Mouse (Mus musculus): ENCODE results near the gene Cox7a2l. TPM values are rescaled to one million over a fixed set of nuclear protein-coding genes. Genes with fewer than 3 reads are reported as not detected.

Cox7a2l gene
- polyA plus RNA-seq, 1 experiment, result 298 TPM

DNA sequence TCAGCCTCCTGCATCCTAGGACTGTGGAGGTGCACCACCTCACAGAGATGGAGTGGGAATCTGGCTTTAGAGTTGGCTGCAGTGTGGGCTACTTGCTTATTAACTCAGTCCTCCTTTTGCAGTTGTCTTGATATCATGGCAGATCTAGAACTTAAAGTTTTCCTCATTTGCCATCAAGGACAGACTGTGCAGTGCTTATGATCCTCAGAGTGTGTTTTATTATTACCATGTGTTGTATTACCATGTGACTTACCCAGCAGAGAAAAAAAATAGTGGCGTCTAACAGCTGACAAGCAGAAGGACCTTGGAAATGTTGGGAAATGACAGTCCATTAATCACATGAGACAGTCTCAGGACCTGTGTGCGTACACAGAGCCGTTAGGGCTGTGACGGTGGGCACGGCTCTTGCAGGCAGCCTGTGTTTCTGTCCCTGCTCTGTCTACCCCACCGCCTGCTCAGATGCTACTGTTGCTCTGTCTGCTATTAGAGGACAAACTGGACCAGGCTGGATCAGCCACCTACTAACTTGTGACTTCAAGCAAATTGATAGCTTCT, 50.4 kb downstream of the Cox7a2l start:
- H3K27me3 ChIP-seq (ENCODE audit: control insufficient read depth, insufficient read depth, insufficient read length), result no peaks in the 10 kb centered on the region
- TF ChIP-seq TCF3 (IDR thresholded peaks at IDR 0.05; ENCODE audit: insufficient read length, low read depth) (no peak), MYOG (IDR thresholded peaks at IDR 0.05; ENCODE audit: control insufficient read depth in 1 of 3, insufficient read depth in 1 of 3, insufficient read length in 2 of 3, low read depth in 2 of 3) (no peak), MYOD1 (IDR thresholded peaks at IDR 0.05; ENCODE audit: control insufficient read depth in 1 of 3, insufficient read length in 2 of 3, low read depth in 2 of 3) (no peak), SRF (IDR thresholded peaks at IDR 0.05; ENCODE audit: control insufficient read depth, insufficient read length, low read depth) (no peak), TCF12 (IDR thresholded peaks at IDR 0.05; ENCODE audit: insufficient read depth, poor library complexity, severe bottlenecking) (no peak), REST (IDR thresholded peaks at IDR 0.05; ENCODE audit: insufficient read depth, insufficient read length) (no peak), MAX (IDR thresholded peaks at IDR 0.05; ENCODE audit: low read depth) (no peak), CEBPB (IDR thresholded peaks at IDR 0.05; ENCODE audit: insufficient read depth, poor library complexity, severe bottlenecking) (no peak), POLR2AphosphoS2 (IDR thresholded peaks at IDR 0.05; ENCODE audit: insufficient read length, low read depth) (no peak), USF1 (IDR thresholded peaks at IDR 0.05; ENCODE audit: low read depth) (no peak), E2F4 (IDR thresholded peaks at IDR 0.05; ENCODE audit: insufficient read depth) (no peak), POLR2A (IDR thresholded peaks at IDR 0.05; ENCODE audit: insufficient read length, low read depth) (no peak)
- no peak overlapping the region for H3K4me3 ChIP-seq
- H3K36me3 ChIP-seq (ENCODE audit: control insufficient read depth, insufficient read depth), result peaks cover 19% of the 10 kb centered on the region
- H3K4me2 ChIP-seq (ENCODE audit: low read depth), result no peak overlapping the region
- H3ac ChIP-seq (ENCODE audit: control insufficient read depth, insufficient read length), result no peak overlapping the region
- H3K79me2 ChIP-seq (ENCODE audit: control insufficient read depth, insufficient read depth), result no peaks in the 10 kb centered on the region

- TF ChIP-seq SRF (IDR thresholded peaks at IDR 0.05; ENCODE audit: control insufficient read depth, insufficient read length, low read depth) (no peak), POLR2A (IDR thresholded peaks at IDR 0.05; ENCODE audit: insufficient read length, low read depth) (no peak), TCF3 (IDR thresholded peaks at IDR 0.05; ENCODE audit: insufficient read length, low read depth) (no peak), POLR2AphosphoS2 (IDR thresholded peaks at IDR 0.05; ENCODE audit: insufficient read length, low read depth) (no peak), REST (IDR thresholded peaks at IDR 0.05; ENCODE audit: insufficient read depth, insufficient read length) (no peak), MYOG (IDR thresholded peaks at IDR 0.05; ENCODE audit: control insufficient read depth in 1 of 3, insufficient read depth in 1 of 3, insufficient read length in 2 of 3, low read depth in 2 of 3) (no peak), E2F4 (IDR thresholded peaks at IDR 0.05; ENCODE audit: insufficient read depth) (no peak), MYOD1 (IDR thresholded peaks at IDR 0.05; ENCODE audit: control insufficient read depth in 1 of 3, insufficient read length in 2 of 3, low read depth in 2 of 3) (no peak), CEBPB (IDR thresholded peaks at IDR 0.05; ENCODE audit: insufficient read depth, poor library complexity, severe bottlenecking) (no peak)
- Histone ChIP-seq H3K4me2 (ENCODE audit: low read depth) (no peak overlapping the region), H3K36me3 (ENCODE audit: control insufficient read depth, insufficient read depth) (peaks cover 27% of the 10 kb centered on the region), H3K4me3 (no peak overlapping the region), H3ac (ENCODE audit: control insufficient read depth, insufficient read length) (no peak overlapping the region), H3K79me2 (ENCODE audit: control insufficient read depth, insufficient read depth) (no peaks in the 10 kb centered on the region), H3K27me3 (ENCODE audit: control insufficient read depth, insufficient read depth, insufficient read length) (no peaks in the 10 kb centered on the region)
Measured at GRCm38 (mm10) chr17:83465969-83466368, 51.2 kb downstream of the Cox7a2l start.

GRCm38 (mm10) chr17:83457271-83457670, 59.9 kb downstream of the Cox7a2l start:
- Histone ChIP-seq H3K4me2 (ENCODE audit: low read depth) (no peak overlapping the region), H3K4me3 (no peak overlapping the region), H3ac (ENCODE audit: control insufficient read depth, insufficient read length) (no peak overlapping the region), H3K36me3 (ENCODE audit: control insufficient read depth, insufficient read depth) (peaks cover 52% of the 10 kb centered on the region), H3K27me3 (ENCODE audit: control insufficient read depth, insufficient read depth, insufficient read length) (no peaks in the 10 kb centered on the region), H3K79me2 (ENCODE audit: control insufficient read depth, insufficient read depth) (no peaks in the 10 kb centered on the region)
- no peak for TF ChIP-seq POLR2A (IDR thresholded peaks at IDR 0.05; ENCODE audit: insufficient read length, low read depth)
- TF ChIP-seq SRF (IDR thresholded peaks at IDR 0.05; ENCODE audit: control insufficient read depth, insufficient read length, low read depth), result no peak
- no peak for TF ChIP-seq E2F4 (IDR thresholded peaks at IDR 0.05; ENCODE audit: insufficient read depth)
- no peak for TF ChIP-seq USF1 (IDR thresholded peaks at IDR 0.05; ENCODE audit: low read depth)
- TF ChIP-seq POLR2AphosphoS2 (IDR thresholded peaks at IDR 0.05; ENCODE audit: insufficient read length, low read depth), result no peak
- TF ChIP-seq TCF3 (IDR thresholded peaks at IDR 0.05; ENCODE audit: insufficient read length, low read depth), result no peak

DNA sequence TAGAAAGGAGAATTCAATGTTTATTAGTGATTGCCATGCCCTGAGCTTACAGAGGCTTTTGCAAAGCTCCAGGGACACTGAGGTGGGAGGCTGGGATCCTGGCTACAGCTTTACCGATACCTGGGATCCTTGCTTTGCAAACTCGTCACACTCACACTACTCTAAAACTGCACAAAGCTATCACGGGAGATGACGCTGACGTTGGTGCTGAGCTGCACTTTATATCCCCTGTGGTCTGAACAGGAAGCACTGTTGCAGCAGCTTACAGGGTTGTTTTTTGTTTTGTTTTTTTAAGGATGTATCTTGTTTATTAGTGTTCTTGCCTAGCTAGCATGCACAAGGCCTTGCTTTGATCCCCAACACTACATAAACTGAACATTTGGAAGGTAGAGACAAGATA, 63.5 kb downstream of the Cox7a2l start:
- Histone ChIP-seq H3K4me3 (no peak overlapping the region), H3K79me2 (ENCODE audit: control insufficient read depth, insufficient read depth) (no peaks in the 10 kb centered on the region), H3K27me3 (ENCODE audit: control insufficient read depth, insufficient read depth, insufficient read length) (no peaks in the 10 kb centered on the region), H3ac (ENCODE audit: control insufficient read depth, insufficient read length) (no peak overlapping the region), H3K36me3 (ENCODE audit: control insufficient read depth, insufficient read depth) (peaks cover 37% of the 10 kb centered on the region), H3K4me2 (ENCODE audit: low read depth) (no peak overlapping the region)
- TF ChIP-seq MYOG (IDR thresholded peaks at IDR 0.05; ENCODE audit: control insufficient read depth in 1 of 3, insufficient read depth in 1 of 3, insufficient read length in 2 of 3, low read depth in 2 of 3) (no peak), MYOD1 (IDR thresholded peaks at IDR 0.05; ENCODE audit: control insufficient read depth in 1 of 3, insufficient read length in 2 of 3, low read depth in 2 of 3) (no peak), POLR2AphosphoS2 (IDR thresholded peaks at IDR 0.05; ENCODE audit: insufficient read length, low read depth) (no peak), MAX (IDR thresholded peaks at IDR 0.05; ENCODE audit: low read depth) (no peak), TCF12 (IDR thresholded peaks at IDR 0.05; ENCODE audit: insufficient read depth, poor library complexity, severe bottlenecking) (no peak), SRF (IDR thresholded peaks at IDR 0.05; ENCODE audit: control insufficient read depth, insufficient read length, low read depth) (no peak), REST (IDR thresholded peaks at IDR 0.05; ENCODE audit: insufficient read depth, insufficient read length) (no peak), USF1 (IDR thresholded peaks at IDR 0.05; ENCODE audit: low read depth) (no peak), POLR2A (IDR thresholded peaks at IDR 0.05; ENCODE audit: insufficient read length, low read depth) (no peak), CEBPB (IDR thresholded peaks at IDR 0.05; ENCODE audit: insufficient read depth, poor library complexity, severe bottlenecking) (no peak), E2F4 (IDR thresholded peaks at IDR 0.05; ENCODE audit: insufficient read depth) (no peak), TCF3 (IDR thresholded peaks at IDR 0.05; ENCODE audit: insufficient read length, low read depth) (no peak)

GRCm38 (mm10) chr17:83452451-83452850, 64.7 kb downstream of the Cox7a2l start:
- Histone ChIP-seq H3K4me2 (ENCODE audit: low read depth) (no peak overlapping the region), H3K36me3 (ENCODE audit: control insufficient read depth, insufficient read depth) (peaks cover 26% of the 10 kb centered on the region), H3K27me3 (ENCODE audit: control insufficient read depth, insufficient read depth, insufficient read length) (no peaks in the 10 kb centered on the region), H3K4me3 (no peak overlapping the region), H3ac (ENCODE audit: control insufficient read depth, insufficient read length) (no peak overlapping the region), H3K79me2 (ENCODE audit: control insufficient read depth, insufficient read depth) (no peaks in the 10 kb centered on the region)
- TF ChIP-seq E2F4 (IDR thresholded peaks at IDR 0.05; ENCODE audit: insufficient read depth) (no peak), CEBPB (IDR thresholded peaks at IDR 0.05; ENCODE audit: insufficient read depth, poor library complexity, severe bottlenecking) (no peak), MYOG (IDR thresholded peaks at IDR 0.05; ENCODE audit: control insufficient read depth in 1 of 3, insufficient read depth in 1 of 3, insufficient read length in 2 of 3, low read depth in 2 of 3) (no peak), TCF12 (IDR thresholded peaks at IDR 0.05; ENCODE audit: insufficient read depth, poor library complexity, severe bottlenecking) (no peak), USF1 (IDR thresholded peaks at IDR 0.05; ENCODE audit: low read depth) (no peak), POLR2A (IDR thresholded peaks at IDR 0.05; ENCODE audit: insufficient read length, low read depth) (no peak), POLR2AphosphoS2 (IDR thresholded peaks at IDR 0.05; ENCODE audit: insufficient read length, low read depth) (no peak), MAX (IDR thresholded peaks at IDR 0.05; ENCODE audit: low read depth) (no peak), TCF3 (IDR thresholded peaks at IDR 0.05; ENCODE audit: insufficient read length, low read depth) (no peak), MYOD1 (IDR thresholded peaks at IDR 0.05; ENCODE audit: control insufficient read depth in 1 of 3, insufficient read length in 2 of 3, low read depth in 2 of 3) (no peak), REST (IDR thresholded peaks at IDR 0.05; ENCODE audit: insufficient read depth, insufficient read length) (no peak), SRF (IDR thresholded peaks at IDR 0.05; ENCODE audit: control insufficient read depth, insufficient read length, low read depth) (no peak)
